Mouse (Mus musculus) gastrocnemius, postnatal 36 days (tissue): ENCODE measurements at regions not wholly inside any gene's neighbourhood (a gene's known extent, or its start where the extent isn't known, plus 50 kb on each side); places are given as distances from the start of the nearest gene placed in this dataset.
A peak's percentile ranks its signal among the peaks of the same experiment; 100 is the strongest.

Experiments
- DNase-seq, 2 experiments: peaks; one replicate each; pipeline ENCODE4 v3.0.0; 2022
- intact Hi-C: fragments of 180-260 bp; cut with DNase I; formaldehyde crosslinking; loops from one replicate; pipeline ENCODE4 v1.15.1; 2025

DNA sequence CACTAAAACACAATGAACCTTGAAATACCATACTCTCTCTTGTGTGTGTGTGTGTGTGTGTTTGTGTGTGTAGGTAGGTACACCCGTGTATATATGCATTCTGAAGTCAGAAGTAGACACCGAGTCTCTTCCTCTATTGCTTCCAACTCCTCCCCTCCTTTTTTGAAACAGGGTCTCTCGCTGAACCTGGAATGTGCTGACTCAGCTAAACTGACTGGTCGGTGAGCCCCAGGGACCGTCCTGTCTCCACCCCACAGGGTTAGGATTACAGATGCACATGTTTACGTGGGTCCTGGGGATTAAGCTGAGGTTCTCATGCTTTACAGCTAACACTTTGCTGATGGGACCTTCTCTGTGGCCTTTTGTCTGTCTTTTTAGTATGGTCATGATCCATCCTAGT is 74.8 kb upstream of the Nfil3 start:
- intact Hi-C loops = no loop called here
- DNase-seq = no peak

DNA sequence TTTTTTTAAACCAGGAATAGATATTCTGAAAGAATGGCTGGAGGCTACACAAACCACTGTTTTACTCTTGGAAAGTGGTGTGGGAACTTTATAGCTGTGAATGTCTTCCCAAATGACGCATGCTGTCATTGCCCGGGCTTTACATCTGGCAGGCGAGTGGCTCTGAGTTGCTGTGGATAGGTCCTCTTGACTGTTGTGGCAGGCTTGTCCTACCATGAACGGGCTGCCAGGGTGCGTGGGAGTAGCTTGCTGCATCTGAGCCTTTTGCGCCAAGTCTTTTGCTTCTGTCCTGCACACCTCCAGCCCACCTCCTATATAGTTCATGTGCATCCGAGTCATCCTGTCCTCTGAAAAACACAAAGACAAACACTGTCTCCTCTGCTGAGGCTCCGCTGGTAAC is 72.3 kb upstream of the Nfil3 start:
- intact Hi-C loops = no loop called here
- no peak for DNase-seq

DNA sequence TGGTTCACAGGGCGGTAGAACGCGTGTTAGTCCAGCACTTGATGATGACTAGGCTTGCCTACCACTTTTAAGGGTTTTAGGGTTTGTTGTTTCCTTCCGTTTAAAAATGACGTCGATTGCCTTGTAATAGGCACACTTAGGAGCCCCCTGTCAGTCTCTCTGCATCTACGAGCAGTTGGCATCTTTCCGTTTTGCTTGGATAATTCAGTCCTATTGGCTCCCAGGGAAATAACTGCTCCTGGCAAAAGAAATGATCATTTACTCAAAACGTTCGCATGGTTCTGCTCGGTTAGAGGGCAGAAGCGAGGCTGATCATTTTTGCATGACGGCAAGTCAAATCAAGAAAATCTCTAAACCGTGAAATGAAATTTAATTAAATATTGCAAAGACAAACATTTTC is 71.9 kb upstream of the Nfil3 start:
- no peak for DNase-seq
- intact Hi-C loops = no loop called here

DNA sequence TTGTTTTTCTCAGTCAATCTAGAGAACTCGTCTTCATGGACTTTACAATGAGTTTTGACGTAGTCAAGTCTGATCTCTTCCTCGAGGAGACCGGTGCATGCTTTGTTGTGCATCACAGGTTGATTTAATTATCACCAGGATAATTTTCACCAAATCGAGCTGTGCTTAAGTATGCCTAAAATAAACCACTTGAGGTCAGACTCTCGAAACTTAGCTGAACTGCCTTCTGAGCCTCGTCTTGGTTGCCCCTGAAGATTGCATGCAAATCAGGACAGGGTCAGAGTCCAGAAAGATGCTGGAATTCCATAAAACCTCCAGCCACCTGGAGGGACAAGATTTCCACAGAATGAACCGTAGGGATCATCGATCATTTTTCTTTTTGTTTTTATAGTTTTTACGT is 71.3 kb upstream of the Nfil3 start:
- intact Hi-C loops = no loop called here
- DNase-seq = no peak

DNA sequence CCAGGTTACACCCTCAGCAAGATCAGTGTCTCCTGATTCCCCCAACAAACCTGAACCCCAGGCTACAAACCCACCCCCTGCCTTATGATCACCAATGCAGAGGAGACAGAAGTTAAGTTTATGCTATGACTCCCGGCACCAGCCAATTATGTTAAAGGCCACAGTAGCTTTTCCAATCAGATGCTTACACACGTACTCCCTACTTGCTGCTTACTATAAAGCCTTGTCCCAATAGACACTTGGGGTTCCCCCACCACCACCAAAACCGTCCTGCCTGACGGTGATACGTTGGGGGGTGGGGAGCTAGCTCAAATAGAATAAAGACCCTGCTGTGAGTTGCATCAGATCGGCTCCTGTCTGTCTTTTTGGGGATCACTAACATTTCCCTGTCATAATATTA is 70.5 kb upstream of the Nfil3 start:
- intact Hi-C loops = no loop called here
- DNase-seq = no peak

DNA sequence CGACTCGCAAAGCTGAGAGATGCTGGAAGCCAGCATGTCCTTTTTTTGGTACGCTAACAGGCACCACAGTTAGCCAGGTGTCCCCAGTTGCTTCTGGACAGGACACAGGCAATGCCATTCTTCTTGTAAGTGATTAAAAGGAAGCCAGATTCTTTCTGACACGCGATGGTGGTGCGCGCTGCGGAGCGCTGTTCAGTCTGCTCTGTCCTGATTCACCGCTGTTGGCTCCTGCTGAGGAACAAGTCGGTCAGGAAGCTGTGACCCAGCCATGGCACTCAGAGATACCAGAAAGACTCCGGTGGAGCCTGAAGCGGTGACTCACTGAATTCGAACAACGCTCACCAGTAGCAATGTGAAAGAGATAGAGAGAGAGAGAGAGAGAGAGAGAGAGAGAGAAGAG is 68.3 kb upstream of the Nfil3 start:
- DNase-seq = no peak
- intact Hi-C loops = no loop called here

DNA sequence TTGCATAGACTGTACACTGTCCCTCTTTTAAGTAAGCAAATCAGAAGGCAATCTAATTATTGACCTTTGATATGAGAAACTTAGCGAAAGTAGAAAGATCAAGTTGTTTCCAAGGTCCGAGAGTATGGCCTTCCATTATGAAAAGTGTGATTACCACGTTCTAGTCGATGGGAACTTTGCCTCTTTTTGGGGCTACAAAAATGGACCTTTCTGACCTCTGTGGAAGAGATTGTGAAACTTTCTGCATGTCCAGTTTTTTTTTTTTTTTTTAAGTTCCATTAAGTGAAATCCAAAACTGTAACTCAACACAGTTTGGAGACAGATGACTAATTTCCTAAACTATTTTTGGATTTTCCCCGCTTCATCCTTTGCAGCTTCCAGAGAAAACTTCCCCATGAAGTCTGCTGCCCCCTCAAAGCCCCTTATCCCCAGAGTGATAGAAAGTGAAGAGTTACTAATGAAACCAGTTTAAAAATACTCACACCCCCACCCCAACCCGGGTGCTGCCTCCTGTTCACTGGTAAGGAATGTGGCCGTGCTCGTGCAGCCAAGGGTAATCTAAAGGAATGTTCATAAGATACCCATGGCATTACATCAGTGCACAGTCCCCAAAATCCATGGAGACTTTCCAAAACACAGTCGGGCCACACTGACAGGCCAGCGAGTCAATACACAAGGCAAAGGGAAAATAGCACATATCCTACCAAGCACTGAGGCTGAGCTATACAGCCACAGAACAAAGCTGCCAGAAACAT is 52.5 kb upstream of the Nfil3 start:
- DNase-seq = peak in 1 of 2 experiments; percentile 26
- intact Hi-C loops = no loop called here
